ENCODE assay signal across 25 mouse cellular contexts in genomic region chr6:122523289-122523688, GRCm38 (mm10). TPM values are rescaled to one million over a fixed set of nuclear protein-coding genes. Genes with fewer than 3 reads are reported as not detected.
A peak's percentile ranks its signal among the peaks of the same experiment; 100 is the strongest.
DNase-seq lines count a peak whose midpoint lies in the region; ATAC-seq and TF ChIP-seq lines count a peak whose summit lies in the region.
"Had no signal": no experiment of that assay in that cellular context is flagged by ENCODE, and none has a peak within 500 bp of the region (broad histone marks: within the 10 kb centered on the region; RNA-seq: fewer than 3 reads in every experiment).

No protein-coding gene starts in this region.

- H3K36me3 ChIP-seq in embryonic facial prominence, embryonic 11.5 days (replicated peaks; ENCODE audit: control insufficient read depth, insufficient read depth, low read depth, low read length), result no peaks in the 10 kb centered on the region
- H3K36me3 ChIP-seq in embryonic facial prominence, embryonic 10.5 days (replicated peaks), result no peaks in the 10 kb centered on the region
- H3K36me3 ChIP-seq in kidney, postnatal 0 days (ENCODE audit: insufficient read depth, low read length), result no peaks in the 10 kb centered on the region
- H3K36me3 ChIP-seq in testis, adult 2 months (ENCODE audit: control insufficient read depth, insufficient read depth, low read length), result no peaks in the 10 kb centered on the region
- H3K36me3 ChIP-seq: embryonic facial prominence, embryonic 12.5 days; heart, embryonic 13.5 days; limb, embryonic 10.5 days; limb, embryonic 15.5 days; liver, embryonic 15.5 days had no signal

- H3K9me3 ChIP-seq in embryonic facial prominence, embryonic 11.5 days (replicated peaks; ENCODE audit: control insufficient read depth, low read length), result no peaks in the 10 kb centered on the region
- no peaks in the 10 kb centered on the region for H3K9me3 ChIP-seq in embryonic facial prominence, embryonic 10.5 days
- no peaks in the 10 kb centered on the region for H3K9me3 ChIP-seq in kidney, postnatal 0 days (replicated peaks; ENCODE audit: low read length)
- H3K9me3 ChIP-seq: embryonic facial prominence, embryonic 12.5 days; heart, embryonic 13.5 days; limb, embryonic 10.5 days; limb, embryonic 15.5 days; liver, embryonic 15.5 days had no signal

- TF ChIP-seq POLR2A in testis, adult 2 months (IDR thresholded peaks at IDR 0.05; ENCODE audit: control insufficient read depth, low read depth, low read length), result no peak

- no peaks in the 10 kb centered on the region for H3K27me3 ChIP-seq in embryonic facial prominence, embryonic 11.5 days (ENCODE audit: control insufficient read depth, insufficient read depth, low read length)
- H3K27me3 ChIP-seq in embryonic facial prominence, embryonic 10.5 days (replicated peaks; ENCODE audit: low read depth, poor library complexity, severe bottlenecking), result no peaks in the 10 kb centered on the region
- no peaks in the 10 kb centered on the region for H3K27me3 ChIP-seq in kidney, postnatal 0 days (ENCODE audit: insufficient read depth, low read length)
- H3K27me3 ChIP-seq in testis, adult 2 months (ENCODE audit: control insufficient read depth, insufficient read depth, low read length), result no peaks in the 10 kb centered on the region
- H3K27me3 ChIP-seq: embryonic facial prominence, embryonic 12.5 days; heart, embryonic 13.5 days; limb, embryonic 15.5 days had no signal

- no peak overlapping the region for H3K4me2 ChIP-seq in embryonic facial prominence, embryonic 11.5 days (ENCODE audit: low read depth, low read length)
- H3K4me2 ChIP-seq in kidney, postnatal 0 days (ENCODE audit: low read length), result no peak overlapping the region
- H3K4me2 ChIP-seq: embryonic facial prominence, embryonic 12.5 days; heart, embryonic 13.5 days; hindbrain, embryonic 14.5 days; limb, embryonic 15.5 days; liver, embryonic 15.5 days; lung, embryonic 14.5 days; midbrain, embryonic 11.5 days had no signal

- no peak overlapping the region for H3K9ac ChIP-seq in embryonic facial prominence, embryonic 11.5 days (replicated peaks; ENCODE audit: low read length)
- H3K9ac ChIP-seq in kidney, postnatal 0 days (ENCODE audit: low read depth, low read length), result no peak overlapping the region
- H3K9ac ChIP-seq: embryonic facial prominence, embryonic 12.5 days; heart, embryonic 13.5 days; hindbrain, embryonic 14.5 days; limb, embryonic 15.5 days; liver, embryonic 15.5 days; lung, embryonic 14.5 days had no signal

- 85% methylated on average over 8 of the region's 8 CpGs for WGBS in embryonic facial prominence, embryonic 11.5 days
- 82% methylated on average over 8 of the region's 8 CpGs for WGBS in embryonic facial prominence, embryonic 10.5 days
- WGBS in kidney, postnatal 0 days, result 92% methylated on average over 8 of the region's 8 CpGs

- no peaks in the 10 kb centered on the region for H3K4me1 ChIP-seq in embryonic facial prominence, embryonic 11.5 days (ENCODE audit: control insufficient read depth, insufficient read depth, low read length)
- no peaks in the 10 kb centered on the region for H3K4me1 ChIP-seq in embryonic facial prominence, embryonic 10.5 days
- no peaks in the 10 kb centered on the region for H3K4me1 ChIP-seq in kidney, postnatal 0 days (replicated peaks; ENCODE audit: insufficient read depth, low read length)
- peaks cover 13% of the 10 kb centered on the region for H3K4me1 ChIP-seq in testis, adult 2 months (ENCODE audit: control insufficient read depth, insufficient read depth, low read length)
- H3K4me1 ChIP-seq: embryonic facial prominence, embryonic 12.5 days; heart, embryonic 13.5 days; limb, embryonic 15.5 days; liver, embryonic 15.5 days had no signal

- TF ChIP-seq CTCF in kidney, postnatal 0 days (IDR thresholded peaks at IDR 0.05; ENCODE audit: low read depth), result no peak
- TF ChIP-seq CTCF in testis, adult 2 months (IDR thresholded peaks at IDR 0.05; ENCODE audit: control insufficient read depth, insufficient read depth, insufficient replicate concordance, low read depth, low read length), result peak; percentile 47; the same call in 1 of the 2 replicates

- 0 out of 2 replicates have a peak, but pooled peaks have one; percentile 17 for ATAC-seq in embryonic facial prominence, embryonic 11.5 days (replicated peaks; ENCODE audit: insufficient number of reproducible peaks, low FRiP score, low TSS enrichment, low read depth)
- 0 out of 2 replicates have a peak, but pooled peaks have one; percentile 2 for ATAC-seq in kidney, postnatal 0 days (replicated peaks; ENCODE audit: low FRiP score, low read depth)
- ATAC-seq: intestine, postnatal 0 days had no signal

- no peak for DNase-seq in embryonic facial prominence, embryonic 11.5 days (ENCODE audit: low spot score)
- no peak for DNase-seq in embryonic facial prominence, embryonic 10.5 days (ENCODE audit: low spot score)
- no peak for DNase-seq in kidney, postnatal 0 days (ENCODE audit: low spot score)
- no peak for DNase-seq in kidney, adult 8-10 months
- DNase-seq in testis, postnatal 14 days (ENCODE audit: low spot score), result no peak
- no peak for DNase-seq in frontal cortex, postnatal 36 days (ENCODE audit: low spot score in 2 of 2)
- DNase-seq: adrenal gland, adult 8-10 months; cerebellum, adult 2 months; cerebellum, postnatal 25 days; gastrocnemius, postnatal 10 days had no signal

- H3K4me3 ChIP-seq in embryonic facial prominence, embryonic 11.5 days (ENCODE audit: low read depth, low read length), result no peak overlapping the region
- no peak overlapping the region for H3K4me3 ChIP-seq in embryonic facial prominence, embryonic 10.5 days
- H3K4me3 ChIP-seq in kidney, postnatal 0 days (replicated peaks; ENCODE audit: low read depth, low read length), result no peak overlapping the region
- H3K4me3 ChIP-seq in testis, adult 2 months (ENCODE audit: control insufficient read depth, low read depth, low read length), result peak overlapping the region; percentile 65; the same call in 1 of the 2 replicates
- H3K4me3 ChIP-seq: embryonic facial prominence, embryonic 12.5 days; heart, embryonic 13.5 days; limb, embryonic 10.5 days; limb, embryonic 15.5 days; liver, embryonic 15.5 days had no signal

- no peak overlapping the region for H3K27ac ChIP-seq in embryonic facial prominence, embryonic 11.5 days (replicated peaks; ENCODE audit: low read depth, low read length)
- H3K27ac ChIP-seq in embryonic facial prominence, embryonic 10.5 days (replicated peaks), result no peak overlapping the region
- no peak overlapping the region for H3K27ac ChIP-seq in kidney, postnatal 0 days
- peak overlapping the region; percentile 55; the same call in 1 of the 2 replicates for H3K27ac ChIP-seq in testis, adult 2 months (ENCODE audit: control insufficient read depth, insufficient read depth, low read depth, low read length)
- H3K27ac ChIP-seq: embryonic facial prominence, embryonic 12.5 days; heart, embryonic 13.5 days; hindbrain, embryonic 14.5 days; limb, embryonic 10.5 days; limb, embryonic 15.5 days; liver, embryonic 15.5 days; stomach, postnatal 0 days had no signal

RNA-seq across cellular contexts. Expression of gene Mfap5, which starts 17.6 kb away (rescaled TPM):
- 0.60 and 1.9 TPM in 2 replicates for polyA plus RNA-seq in embryonic facial prominence, embryonic 11.5 days (2014; fragmentation: Nextera tagmentation; extraction: Ambion mirVana)
- polyA plus RNA-seq in embryonic facial prominence, embryonic 10.5 days (2016; fragmentation: Nextera tagmentation; extraction: Ambion mirVana), result 0.59 and 0.62 TPM in 2 replicates
- 42.4 and 47.0 TPM in 2 replicates for polyA plus RNA-seq in kidney, postnatal 0 days (2015; fragmentation: Nextera tagmentation; extraction: Ambion mirVana)
- 6.5 and 13.1 TPM in 2 replicates for polyA plus RNA-seq in testis, adult 2 months (2012; rRNA removed)

RNA-seq across cellular contexts. Expression of gene Rimklb, which starts 24.7 kb away (rescaled TPM):
- 50.8 and 62.3 TPM in 2 replicates for polyA plus RNA-seq in embryonic facial prominence, embryonic 11.5 days (2014; fragmentation: Nextera tagmentation; extraction: Ambion mirVana)
- 35.9 and 40.3 TPM in 2 replicates for polyA plus RNA-seq in embryonic facial prominence, embryonic 10.5 days (2016; fragmentation: Nextera tagmentation; extraction: Ambion mirVana)
- 6.6 and 9.8 TPM in 2 replicates for polyA plus RNA-seq in kidney, postnatal 0 days (2015; fragmentation: Nextera tagmentation; extraction: Ambion mirVana)
- 97.7 and 114 TPM in 2 replicates for polyA plus RNA-seq in testis, adult 2 months (2012; rRNA removed)
- polyA plus RNA-seq: C2C12; spleen, adult 2 months had no signal

RNA-seq across cellular contexts. Expression of gene Aicda, which starts 30.3 kb away (rescaled TPM):
- polyA plus RNA-seq in embryonic facial prominence, embryonic 11.5 days (2014; fragmentation: Nextera tagmentation; extraction: Ambion mirVana), result 0.17 TPM in 1 of 2 replicates, not detected in the other
- 0.14 TPM in 1 of 2 replicates, not detected in the other for polyA plus RNA-seq in embryonic facial prominence, embryonic 10.5 days (2016; fragmentation: Nextera tagmentation; extraction: Ambion mirVana)
- polyA plus RNA-seq in kidney, postnatal 0 days (2015; fragmentation: Nextera tagmentation; extraction: Ambion mirVana), result not detected in 2 replicates
- polyA plus RNA-seq in testis, adult 2 months (2012; rRNA removed), result not detected in 2 replicates
- polyA plus RNA-seq: C2C12; cerebellum, adult 2 months; embryonic facial prominence, embryonic 12.5 days; heart, embryonic 13.5 days; intestine, postnatal 0 days; kidney, embryonic 14.5 days; limb, embryonic 10.5 days; liver, embryonic 15.5 days; lung, embryonic 14.5 days; midbrain, embryonic 11.5 days; neural tube, embryonic 11.5 days; stomach, postnatal 0 days had no signal
